Mouse (Mus musculus) heart, adult 11 months (tissue): ENCODE results near the gene Rassf2.

ENCODE experiments used
- DNase-seq: peaks from one replicate; pipeline ENCODE4 v3.0.0; 2022

Rassf2 gene

DNA sequence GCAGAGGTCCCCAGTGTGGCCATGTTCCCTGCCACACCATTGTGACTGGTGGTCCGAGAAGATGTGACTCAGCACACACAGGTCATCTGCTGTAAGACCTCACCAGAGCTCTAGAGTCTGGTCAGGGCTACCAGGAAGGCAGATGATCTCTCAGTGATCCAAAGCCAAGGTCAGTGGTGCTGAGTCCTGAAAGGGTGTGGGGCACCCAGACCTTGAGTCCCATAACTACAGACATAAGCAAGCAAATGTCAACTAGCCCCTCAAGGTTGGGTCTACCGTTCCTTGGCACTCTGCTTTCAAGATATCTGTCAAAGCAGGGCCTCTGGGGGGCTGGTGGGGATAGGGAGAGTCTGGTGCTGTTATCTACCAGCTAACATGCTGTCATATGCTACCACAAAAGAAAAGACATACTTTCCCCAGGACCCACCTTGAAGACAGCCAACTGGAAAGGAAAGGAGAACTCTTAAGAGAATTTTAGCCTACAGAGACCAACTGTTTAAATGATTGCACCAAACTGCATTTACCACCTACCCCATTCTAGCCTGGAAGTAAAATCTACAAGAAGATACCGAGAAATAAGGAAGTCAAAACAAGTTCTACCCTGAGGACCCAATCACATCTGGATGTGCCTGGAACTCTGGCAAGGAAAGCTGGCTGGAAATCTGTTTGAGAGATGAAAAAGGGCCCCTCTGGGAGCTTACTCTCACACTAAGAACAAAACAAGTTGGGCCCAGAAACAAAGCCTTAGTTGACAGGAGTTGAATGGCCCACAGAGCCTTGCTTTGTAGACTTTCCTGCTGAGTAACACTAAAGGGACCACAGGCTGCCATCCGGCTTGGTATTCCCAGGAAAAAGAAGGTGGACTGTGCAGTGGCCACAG, 4.8 kb upstream of the Rassf2 start:
- peak; percentile 91 for DNase-seq

DNA sequence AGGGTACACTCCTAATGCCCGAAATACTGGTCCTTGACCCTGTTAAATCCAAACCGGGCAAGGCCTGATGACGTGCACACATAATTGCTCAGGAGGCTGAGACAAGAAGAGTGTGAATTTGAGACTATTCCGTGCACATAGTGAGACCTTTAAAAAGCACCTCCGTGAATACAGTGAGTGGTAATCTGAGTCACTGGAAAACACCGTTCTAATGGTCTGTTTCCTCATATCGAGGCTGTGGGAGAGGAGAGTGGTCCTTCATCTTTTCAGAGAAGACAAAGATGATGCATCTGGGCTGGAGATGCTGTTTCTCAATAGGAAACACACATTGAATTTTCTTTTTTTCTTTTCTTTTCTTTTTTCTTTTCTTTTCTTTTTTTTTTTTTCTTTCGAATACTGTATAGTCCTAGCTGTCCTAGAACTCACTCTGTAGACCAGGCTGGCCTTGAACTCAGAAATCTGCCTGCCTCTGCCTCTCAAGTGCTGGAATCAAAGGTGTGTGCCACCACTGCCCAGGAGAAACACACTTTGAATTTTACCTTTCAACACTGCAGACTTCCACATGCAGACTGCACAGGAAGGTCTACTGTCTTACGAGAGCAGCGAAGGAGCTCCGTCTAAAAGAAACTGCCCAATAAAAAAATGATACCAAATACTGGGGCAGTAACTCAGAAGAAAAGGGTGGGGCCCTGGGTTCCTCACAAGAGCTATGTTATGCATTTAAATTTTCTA, 1.5 kb upstream of the Rassf2 start:
- peak; percentile 77 for DNase-seq

DNA sequence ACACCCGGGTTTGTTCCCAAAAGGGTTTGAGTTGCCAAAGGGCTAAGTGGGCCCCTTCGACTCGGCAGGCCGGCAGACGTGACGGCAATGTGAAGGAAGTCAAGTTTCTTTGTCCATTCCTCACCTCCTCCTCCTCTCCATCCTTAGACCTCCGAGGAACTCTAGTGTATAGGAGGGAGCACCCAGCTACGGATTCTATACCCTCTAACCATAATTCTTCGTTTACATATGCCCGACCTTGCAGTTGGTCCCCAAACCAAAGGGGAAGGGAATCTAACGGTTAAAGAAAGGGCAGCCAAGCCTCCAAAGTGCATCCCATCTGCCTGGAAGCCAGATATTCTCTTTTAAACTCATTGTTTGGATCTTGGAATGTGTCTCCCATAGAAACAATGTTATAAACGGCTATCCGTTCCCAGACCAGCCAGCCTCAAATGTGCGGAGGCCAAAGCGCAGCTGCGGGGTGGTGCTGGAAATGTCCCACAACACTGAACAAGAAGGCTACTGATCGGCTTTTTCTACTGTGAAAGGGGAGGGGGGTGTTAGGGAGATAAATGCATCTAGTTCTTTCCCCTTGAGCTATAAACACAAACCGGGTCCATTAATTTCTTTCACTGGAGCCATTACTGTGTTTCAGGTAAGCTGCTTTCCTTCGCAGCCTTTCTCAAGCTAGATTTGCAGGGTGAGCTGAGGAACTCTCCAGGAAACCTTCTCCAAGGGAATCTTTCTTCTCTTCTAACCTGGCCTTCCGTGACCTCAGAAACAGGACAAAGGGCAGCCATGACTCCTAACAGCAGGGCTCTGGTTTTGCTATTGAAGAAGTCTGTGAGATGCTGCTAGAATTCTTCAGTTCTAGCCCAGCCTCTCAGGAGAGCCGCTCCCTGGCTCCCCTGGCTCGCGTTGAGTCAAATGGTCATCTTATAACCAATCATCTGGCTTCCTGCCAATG, 633 bp upstream of the Rassf2 start:
- peak; percentile 92 for DNase-seq

DNA sequence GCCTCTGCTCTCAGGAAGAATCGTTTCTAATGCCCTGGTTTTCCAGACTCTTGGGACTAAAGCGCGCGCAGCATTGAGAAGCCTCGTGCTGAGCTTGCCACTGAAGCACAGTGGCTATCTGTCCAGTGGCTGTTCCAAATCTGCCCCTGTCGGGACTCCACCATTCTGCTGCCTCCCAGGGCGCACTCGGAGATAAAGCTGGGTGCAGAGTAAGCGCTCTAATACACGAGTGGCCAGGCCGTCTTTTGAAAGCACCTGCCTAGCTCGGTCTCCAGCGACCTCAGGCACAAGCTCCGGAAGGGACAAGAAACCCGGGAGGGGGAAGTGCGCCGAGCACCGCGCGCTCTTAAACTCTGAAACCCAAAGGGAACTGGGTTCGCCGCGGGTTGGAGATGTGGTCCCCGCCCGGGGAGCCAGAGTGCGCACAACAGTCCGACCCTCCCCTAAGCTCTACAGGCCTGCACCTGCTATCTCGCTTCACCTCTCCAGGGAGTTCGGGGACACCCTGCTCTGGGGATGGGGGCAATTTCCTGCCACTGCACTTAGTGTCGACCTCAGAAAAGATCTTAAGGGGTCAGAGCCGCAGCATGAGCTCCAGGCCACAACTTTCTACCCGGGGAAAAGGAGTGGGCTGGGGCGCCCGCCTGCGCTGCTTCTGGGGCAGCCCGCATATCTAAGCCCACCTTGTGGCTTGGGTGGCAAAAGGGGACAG, 1.0 kb downstream of the Rassf2 start:
- peak; percentile 97 for DNase-seq

DNA sequence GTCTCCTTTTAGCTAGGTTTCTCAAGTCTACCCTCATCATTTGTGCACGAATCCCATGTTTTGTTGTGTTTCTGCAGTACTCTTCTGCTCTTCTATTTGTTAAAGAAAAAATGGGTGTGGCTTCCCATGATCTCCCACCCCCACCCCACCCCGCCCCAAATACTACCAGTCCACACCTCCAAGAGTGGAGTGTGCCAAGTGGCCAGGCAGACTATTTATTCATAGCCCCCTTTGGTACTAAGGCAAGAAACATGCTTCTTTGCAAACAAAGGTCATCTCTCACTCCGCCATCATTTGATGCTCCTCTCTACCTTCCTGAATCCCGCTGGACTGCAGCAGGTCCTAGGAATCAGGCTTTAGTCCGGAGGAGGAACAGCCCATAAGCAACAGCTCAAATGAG, 2.0 kb downstream of the Rassf2 start:
- peak; percentile 85 for DNase-seq

DNA sequence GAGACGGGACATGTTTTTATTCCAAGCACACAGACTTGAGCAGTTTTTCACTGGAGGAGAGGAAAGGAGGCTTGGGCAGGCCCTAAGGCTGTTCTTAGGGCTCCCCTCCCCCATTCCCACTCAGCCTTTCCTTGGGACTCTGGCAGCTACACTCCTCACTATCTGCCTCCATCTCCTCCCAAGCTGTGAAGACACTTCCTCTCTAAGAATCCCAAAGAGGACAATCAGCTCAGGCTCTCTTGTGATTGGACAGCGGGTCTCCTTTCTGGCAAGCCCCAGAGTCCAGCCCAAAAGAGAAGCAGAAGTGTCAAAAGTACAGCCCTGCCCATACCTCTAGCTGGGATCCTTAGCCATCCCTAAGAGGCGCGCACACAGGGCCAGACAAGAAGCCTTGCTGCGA, 2.7 kb downstream of the Rassf2 start:
- DNase-seq, result peak; percentile 98

DNA sequence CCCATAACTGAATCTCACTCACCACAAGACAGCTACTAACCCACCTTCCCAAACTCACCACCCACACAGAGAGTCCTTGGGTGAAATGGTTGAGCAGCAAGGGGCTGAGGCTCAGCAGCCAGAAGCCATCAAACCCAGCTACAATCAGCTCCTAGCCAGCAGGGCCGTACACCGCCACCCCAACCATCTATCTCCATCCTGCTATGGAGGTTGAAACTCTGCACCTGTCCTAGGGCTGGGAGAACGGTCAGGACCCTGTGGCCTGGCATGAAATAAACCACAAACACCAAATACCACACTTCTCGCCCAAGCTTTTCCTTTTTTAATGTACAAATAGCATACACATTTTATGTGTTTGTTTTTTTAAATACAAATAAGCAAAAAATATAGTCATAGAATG, 6.0 kb downstream of the Rassf2 start:
- peak; percentile 81 for DNase-seq

DNA sequence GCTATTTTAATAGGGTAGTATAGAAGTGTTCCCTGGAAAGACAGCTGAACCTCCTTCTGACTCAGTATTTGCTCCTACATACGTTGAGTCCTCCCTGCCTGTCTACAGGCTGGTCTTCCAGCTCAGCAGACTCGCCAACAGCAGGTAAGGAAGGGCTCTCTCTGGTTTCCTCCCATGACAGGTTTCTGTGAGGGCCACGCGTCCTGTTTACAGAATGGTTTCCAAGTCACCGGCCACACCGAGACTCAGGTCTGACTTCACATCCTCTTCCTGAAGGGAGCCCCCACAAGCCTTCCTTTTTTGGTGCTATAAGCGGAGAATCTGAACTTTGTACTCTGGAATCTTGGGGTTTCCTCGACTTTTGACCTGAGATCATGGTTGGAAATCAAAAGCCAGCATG, 7.4 kb downstream of the Rassf2 start:
- peak; percentile 93 for DNase-seq

DNA sequence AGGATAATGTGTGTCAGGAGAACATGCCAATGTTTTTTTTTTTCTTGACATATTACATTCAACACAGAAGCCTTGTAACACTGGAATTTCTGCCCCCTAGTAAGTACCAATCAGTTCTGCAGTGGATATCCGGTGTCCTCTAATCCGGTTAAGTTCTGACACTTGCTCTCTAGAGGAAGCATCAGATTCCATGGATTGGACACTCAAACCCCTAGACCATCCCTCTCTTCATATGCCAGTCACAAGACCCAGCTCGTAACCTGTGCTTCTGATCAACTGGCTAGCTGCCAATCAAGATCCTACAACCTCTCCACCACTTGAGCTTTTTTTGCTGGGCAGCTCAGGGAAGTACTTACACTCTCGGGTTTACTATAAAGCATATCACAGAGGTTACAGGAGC, 8.4 kb downstream of the Rassf2 start:
- peak; percentile 83 for DNase-seq

DNA sequence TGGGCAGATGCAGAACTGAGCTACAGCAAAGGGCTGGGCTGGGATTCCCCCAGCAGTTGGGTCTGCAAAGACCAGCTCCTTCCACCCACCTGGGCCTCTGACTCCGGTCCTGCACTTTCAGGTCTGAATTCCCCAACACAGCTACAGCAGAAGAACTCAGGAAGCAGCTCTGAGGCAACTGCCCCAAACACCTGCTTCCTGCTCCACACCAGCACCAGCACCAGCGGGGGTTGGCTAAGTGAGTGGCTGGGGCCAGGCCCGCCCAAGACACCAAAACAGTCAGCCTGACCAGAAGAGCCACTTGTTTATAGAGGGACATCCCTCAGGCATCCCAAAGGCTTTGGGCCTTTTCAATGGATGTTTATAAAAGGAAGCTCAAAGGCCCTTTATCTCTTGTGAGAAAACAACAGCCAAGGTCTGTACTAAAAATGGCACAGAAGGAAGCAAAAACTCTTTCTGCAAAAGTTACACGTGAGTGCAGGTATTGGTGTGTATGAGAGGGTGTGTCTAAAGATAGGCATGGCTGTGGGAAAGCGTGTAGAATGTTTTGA, 9.0 kb downstream of the Rassf2 start:
- DNase-seq, result peak; percentile 97

DNA sequence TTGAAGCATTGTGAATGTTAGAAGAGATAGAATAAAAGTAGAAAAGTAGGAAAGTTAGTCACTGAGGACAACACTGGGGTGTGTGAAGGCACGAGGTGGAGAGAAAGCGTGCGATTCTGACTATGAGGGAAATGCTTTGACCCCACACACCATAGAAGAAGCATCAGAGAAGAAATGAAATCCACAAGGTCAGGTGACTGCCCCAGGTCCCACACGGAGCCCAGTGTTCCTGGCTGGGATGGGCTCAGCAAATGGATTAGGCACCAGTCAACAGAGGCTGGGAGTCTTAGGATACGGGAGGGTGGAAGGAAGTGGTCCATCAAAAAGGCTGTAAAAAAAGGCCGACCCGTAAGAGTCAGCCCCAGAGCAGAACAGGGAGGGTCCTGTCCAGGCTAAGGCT, 9.6 kb downstream of the Rassf2 start:
- DNase-seq, result peak; percentile 90

DNA sequence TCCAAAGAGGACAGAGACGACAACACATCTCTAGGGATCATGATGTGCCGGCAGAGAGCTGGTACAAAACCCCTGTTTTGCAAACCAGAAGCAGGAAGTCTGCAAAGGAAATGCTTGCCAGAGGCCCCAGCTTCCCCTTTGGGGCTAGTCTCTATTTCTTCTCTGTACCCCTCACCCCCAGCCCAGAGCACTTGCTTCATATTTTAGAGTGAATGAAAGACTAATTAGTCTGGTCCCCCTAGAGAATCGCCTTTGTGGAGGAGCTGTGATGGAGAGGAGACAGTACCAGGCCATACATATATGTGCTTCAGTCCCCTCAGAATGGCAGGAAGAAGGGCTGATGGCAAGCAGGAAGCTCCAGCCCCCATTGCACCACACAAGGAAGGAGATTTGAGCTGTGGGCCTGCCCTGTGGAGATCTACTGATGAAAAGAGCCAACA, 10.7 kb downstream of the Rassf2 start:
- DNase-seq, result peak; percentile 97

DNA sequence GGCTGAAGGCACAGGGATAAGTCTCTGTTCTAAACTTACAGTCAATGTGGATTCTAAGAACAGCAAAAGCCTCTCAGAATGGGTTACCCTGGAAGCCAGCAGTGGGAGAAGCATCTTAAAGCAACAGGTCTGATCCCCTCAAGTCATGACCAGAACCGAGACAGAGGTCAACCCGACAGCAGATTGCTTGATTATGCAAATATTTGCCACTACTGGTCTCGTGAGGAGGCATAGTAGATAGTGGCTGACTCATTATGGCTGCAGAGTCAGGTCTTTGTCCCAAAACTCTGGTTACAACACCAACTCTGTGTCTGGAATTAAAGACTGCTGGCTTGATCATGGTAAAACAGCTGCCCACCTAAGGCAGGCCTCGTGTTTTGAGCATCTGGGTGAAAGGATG, 11.9 kb downstream of the Rassf2 start:
- DNase-seq, result peak; percentile 86

DNA sequence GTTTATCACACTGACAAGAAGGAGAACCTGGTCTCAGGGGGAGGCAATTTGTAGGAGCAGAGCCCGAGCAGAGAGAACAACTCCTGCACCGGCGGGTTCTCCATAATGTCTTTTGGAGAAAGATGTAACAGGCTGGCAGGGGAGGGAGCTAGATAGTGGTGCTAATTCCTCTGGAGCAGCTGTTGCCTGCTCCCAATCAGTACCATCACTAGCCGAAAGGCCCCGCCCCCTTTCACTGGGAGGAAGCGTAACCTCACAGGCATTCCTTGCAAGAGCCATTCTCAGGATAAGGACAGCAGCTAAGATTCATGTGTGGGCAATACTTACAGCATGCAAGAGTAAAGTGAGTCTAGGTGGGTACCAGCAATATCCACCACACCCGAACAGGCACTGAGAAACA, 12.4 kb downstream of the Rassf2 start:
- DNase-seq, result peak; percentile 97

DNA sequence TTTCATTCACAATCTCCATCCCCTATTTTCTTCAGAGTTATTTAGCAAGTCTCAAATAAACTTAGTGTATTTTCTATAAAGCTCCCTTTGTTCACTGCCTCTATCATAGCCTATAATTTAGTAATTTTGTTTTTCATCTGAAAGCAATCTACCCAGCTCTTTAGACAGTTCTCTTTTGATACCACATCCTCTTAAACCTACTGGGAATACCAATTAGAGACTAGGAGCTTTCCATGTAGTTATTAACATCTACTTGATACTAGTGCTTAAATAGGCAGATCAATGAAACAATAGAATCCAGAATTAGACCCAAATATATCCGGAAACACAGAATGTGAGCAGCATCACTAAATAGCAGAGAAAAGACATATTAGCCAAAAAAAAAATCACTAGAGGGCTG, 14.0 kb downstream of the Rassf2 start:
- DNase-seq, result no peak

DNA sequence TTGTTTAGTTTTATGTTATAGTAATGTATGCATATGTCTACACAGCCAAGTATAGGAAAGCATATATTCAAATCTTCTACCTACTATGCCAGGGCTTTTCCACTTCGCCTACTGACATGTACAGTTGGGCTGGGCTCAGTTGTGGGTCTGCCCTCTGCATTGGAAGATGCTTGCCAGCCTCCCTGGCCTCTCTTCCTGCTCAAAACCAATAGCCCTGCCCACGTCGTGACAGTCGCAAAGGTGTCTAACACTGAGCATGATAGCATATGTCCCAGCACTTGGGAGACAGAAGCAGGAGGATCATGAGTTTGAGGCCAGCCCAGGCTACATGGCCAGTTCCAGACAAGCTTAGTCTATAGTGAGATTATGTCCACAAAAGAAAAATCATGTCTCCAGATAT, 16.9 kb downstream of the Rassf2 start:
- peak; percentile 71 for DNase-seq

DNA sequence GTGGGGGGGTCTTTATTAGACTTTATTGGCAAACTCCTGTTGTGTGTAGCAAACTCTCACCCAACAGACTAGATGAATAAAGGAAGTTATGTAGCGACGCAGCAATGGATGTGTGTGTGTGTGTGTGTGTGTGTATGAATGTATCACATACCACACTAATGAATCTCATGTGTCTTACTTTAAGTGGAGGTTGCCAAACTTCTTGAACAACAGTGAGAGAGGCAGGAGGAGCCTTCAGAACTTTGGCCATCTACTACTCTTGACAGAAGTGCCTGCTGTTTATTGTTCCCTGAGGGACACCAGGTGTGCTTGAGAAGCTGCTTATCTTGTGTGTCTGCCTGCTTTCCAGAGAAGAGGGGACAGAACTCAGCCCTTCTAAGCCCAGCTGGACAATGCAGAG, 19.3 kb downstream of the Rassf2 start:
- DNase-seq, result peak; percentile 5

DNA sequence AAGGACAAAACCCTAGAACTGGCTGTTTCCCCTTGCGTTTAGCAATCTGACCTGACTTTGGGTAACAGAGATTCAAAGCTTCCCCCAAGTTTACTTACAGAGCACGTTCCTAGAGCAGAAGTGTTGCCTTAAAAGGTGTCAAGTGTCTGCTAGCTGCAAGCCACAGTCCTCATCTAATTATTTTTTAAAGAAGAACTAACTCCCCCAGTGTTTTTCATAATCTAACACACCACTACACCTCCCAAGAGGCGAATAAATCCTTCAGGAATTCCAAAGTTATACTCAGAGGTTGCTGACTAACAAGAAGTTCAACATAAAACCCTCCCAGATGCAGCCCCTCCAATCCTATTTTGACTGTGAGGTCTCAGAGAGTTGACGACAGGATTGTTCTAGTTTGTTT, 21.9 kb downstream of the Rassf2 start:
- DNase-seq, result peak; percentile 71

DNA sequence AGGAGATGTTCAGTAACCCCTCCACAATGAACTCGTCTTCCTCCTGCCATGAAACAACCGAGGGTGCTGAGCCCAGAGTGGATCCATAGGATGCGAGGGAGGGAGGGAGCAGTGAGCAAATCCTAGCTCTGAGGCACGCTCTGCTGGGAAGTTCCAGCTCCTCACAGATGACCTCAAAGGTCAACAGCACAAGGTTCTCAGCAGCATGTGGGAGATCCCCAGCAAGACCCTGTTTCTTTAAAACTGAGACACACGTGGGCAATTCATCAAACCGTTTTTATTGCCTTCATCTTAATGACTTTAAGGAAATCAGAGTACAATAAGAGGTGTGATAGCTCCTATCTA, 22.6 kb downstream of the Rassf2 start:
- no peak for DNase-seq

DNA sequence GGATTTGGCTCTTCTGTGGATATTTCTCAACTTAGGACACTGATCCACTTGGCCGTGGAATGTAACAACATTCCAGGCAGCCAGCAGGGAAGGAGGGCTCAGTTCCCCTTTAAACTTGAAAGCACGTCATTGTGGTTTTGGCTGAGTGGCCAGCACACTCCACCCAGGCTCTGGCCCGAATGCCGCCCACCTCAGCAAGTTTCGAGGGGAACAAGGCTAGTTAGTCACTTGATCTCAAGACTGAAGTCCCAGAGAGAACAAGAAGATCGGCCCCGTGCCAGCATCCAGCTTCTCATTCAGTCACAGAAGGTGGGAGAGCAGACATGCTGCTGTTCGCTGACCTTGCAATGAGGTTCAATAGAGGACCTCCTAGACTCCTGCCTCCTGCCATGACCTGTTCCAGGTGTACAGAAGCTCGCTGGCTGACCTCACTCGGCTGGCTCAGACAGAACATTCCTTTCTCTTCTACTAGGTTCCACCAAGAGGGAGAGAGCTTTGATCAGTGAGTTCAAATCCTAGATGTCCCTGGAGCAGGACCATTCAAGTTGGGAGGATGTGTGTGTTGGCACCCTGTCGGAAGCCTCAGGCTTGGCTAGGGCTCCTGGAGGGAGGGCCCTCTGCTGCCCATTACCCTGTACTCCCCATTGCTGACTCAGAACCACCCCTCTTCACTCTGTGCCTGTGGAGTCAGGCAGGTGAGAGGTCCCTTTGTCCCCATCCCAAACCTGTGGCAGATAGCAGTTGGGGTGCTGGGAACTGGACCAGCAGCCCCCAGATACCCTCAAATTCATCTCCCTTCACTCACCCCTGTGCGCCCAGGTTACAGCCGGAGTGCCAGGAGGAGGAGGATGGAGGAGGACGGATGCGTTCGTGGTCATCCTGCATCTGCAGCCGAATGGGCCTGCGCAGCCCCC, 23.2 kb downstream of the Rassf2 start:
- peak; percentile 99 for DNase-seq

DNA sequence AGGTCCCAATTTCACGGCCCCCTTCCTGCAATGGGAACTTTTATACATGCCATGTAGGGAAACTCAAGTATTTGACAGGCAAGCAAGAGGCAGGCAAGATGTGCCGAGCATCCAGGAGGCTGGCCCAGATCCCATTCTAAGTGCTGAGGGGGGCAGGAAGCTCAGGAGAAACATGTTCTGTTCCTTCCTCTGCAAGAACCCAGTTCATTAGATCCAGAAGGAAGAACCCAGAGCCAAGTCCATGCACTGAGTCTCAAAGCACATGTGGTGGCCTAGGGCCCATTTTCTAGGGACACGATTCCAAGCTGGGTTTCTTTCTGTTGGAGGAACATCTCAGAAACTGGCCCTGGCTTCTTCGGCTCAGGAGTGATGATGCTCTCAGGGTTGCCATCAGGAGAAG, 24.6 kb downstream of the Rassf2 start:
- DNase-seq, result peak; percentile 91
